Mouse (Mus musculus) myocyte (in vitro differentiated cells): ENCODE measurements at regions not wholly inside any gene's neighbourhood (a gene's known extent, or its start where the extent isn't known, plus 50 kb on each side); places are given as distances from the start of the nearest gene placed in this dataset.

Experiments
- H3K27me3 ChIP-seq: one replicate; pipeline ENCODE4 v1.6.1; 2011; ENCODE audit not compliant: control insufficient read depth, insufficient read depth, insufficient read length
- H3K36me3 ChIP-seq: one replicate; pipeline ENCODE4 v1.6.1; 2011; ENCODE audit not compliant: control insufficient read depth, insufficient read depth
- H3K4me2 ChIP-seq: one replicate; pipeline ENCODE4 v1.6.1; 2011; ENCODE audit warnings: low read depth, control low read depth
- H3K4me3 ChIP-seq: one replicate; pipeline ENCODE4 v1.5.1; 2011; ENCODE audit warnings: mild to moderate bottlenecking, control low read depth, moderate library complexity
- H3K79me2 ChIP-seq: one replicate; pipeline ENCODE4 v1.6.1; 2011; ENCODE audit not compliant: control insufficient read depth, insufficient read depth
- H3ac ChIP-seq: one replicate; pipeline ENCODE4 v1.6.1; 2011; ENCODE audit not compliant: control insufficient read depth, insufficient read length
- CEBPB ChIP-seq: IDR thresholded peaks from 2 replicates; pipeline ENCODE4 v1.6.1; 2011; ENCODE audit warnings: mild to moderate bottlenecking, moderate library complexity; ENCODE audit not compliant: poor library complexity, insufficient read depth, severe bottlenecking
- E2F4 ChIP-seq: IDR thresholded peaks from one replicate; pipeline ENCODE4 v1.6.1; 2011; ENCODE audit warnings: mild to moderate bottlenecking, control low read depth, moderate library complexity; ENCODE audit not compliant: insufficient read depth
- MAX ChIP-seq: IDR thresholded peaks from one replicate; pipeline ENCODE4 v1.6.1; 2011; ENCODE audit warnings: low read depth, mild to moderate bottlenecking, control low read depth
- MYOD1 ChIP-seq, 3 experiments: IDR thresholded peaks; one replicate each; pipeline ENCODE4 v1.6.1; 2011; ENCODE audit warnings: control low read depth in 2 of 3, low read depth in 2 of 3, mild to moderate bottlenecking in 2 of 3, moderate library complexity in 1 of 3; ENCODE audit not compliant: insufficient read length in 2 of 3, control insufficient read depth in 1 of 3
- MYOG ChIP-seq, 3 experiments: IDR thresholded peaks; one replicate each; pipeline ENCODE4 v1.6.1; 2011; ENCODE audit warnings: control low read depth in 2 of 3, low read depth in 2 of 3, mild to moderate bottlenecking in 2 of 3; ENCODE audit not compliant: insufficient read length in 2 of 3, control insufficient read depth in 1 of 3, insufficient read depth in 1 of 3
- POLR2A ChIP-seq: IDR thresholded peaks from one replicate; pipeline ENCODE4 v1.6.1; 2011; ENCODE audit warnings: low read depth, mild to moderate bottlenecking, control low read depth, moderate library complexity; ENCODE audit not compliant: insufficient read length
- POLR2AphosphoS2 ChIP-seq: IDR thresholded peaks from one replicate; pipeline ENCODE4 v1.6.1; 2011; ENCODE audit warnings: low read depth, control low read depth; ENCODE audit not compliant: insufficient read length
- REST ChIP-seq: IDR thresholded peaks from one replicate; pipeline ENCODE4 v1.6.1; 2011; ENCODE audit warnings: mild to moderate bottlenecking, control low read depth, moderate library complexity; ENCODE audit not compliant: insufficient read depth, insufficient read length
- SRF ChIP-seq: IDR thresholded peaks from one replicate; pipeline ENCODE4 v1.6.1; 2011; ENCODE audit warnings: low read depth; ENCODE audit not compliant: control insufficient read depth, insufficient read length
- TCF12 ChIP-seq: IDR thresholded peaks from one replicate; pipeline ENCODE4 v1.6.1; 2011; ENCODE audit warnings: mild to moderate bottlenecking, control low read depth; ENCODE audit not compliant: poor library complexity, insufficient read depth, severe bottlenecking
- TCF3 ChIP-seq: IDR thresholded peaks from one replicate; pipeline ENCODE4 v1.6.1; 2011; ENCODE audit warnings: low read depth, control low read depth; ENCODE audit not compliant: insufficient read length
- USF1 ChIP-seq: IDR thresholded peaks from one replicate; pipeline ENCODE4 v1.6.1; 2011; ENCODE audit warnings: low read depth, mild to moderate bottlenecking, control low read depth, moderate library complexity

DNA sequence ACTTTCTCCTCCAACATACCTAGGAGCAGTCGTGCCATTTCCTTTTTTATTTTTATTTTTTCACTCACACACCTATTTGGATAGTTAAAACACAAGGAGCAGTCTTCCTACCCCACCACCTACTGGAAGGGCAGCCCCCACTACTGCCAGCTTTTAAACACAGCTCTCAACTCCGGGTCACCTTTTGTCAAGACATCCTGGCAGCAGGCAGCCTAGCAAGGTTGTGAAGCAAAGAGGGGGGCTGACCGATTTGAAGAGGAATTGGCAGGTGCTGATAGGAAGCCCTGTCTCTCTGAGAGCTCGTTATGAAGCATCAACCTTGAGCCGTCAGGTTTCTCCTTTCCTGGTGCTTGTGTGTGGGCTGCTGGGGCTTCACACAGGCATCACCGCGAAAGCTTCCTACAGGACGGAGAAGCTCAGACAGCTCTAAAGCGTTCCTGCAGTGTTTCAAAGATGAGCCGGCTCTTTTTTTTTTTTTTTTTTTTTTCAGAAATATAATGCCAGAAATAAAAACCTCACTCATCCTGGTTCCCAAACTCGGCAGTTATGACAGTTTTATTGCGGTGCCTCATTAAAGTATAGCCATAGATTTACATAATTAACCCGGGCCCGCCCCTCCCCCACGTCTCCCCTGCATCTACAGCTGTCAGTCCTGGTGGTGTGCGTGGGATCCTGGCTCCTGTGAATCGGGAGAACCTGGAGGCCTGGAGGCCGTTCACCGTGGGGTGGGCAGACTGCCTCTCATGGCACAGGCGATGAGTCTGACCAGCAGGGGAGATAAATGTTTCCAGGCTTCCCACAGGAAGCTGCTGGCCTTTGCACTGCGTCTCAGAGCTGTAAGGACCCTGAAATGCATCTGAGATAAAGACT, 325.5 kb upstream of the Jmjd1c start:
- no peaks in the 10 kb centered on the region for H3K27me3 ChIP-seq
- H3K4me2 ChIP-seq: no peak overlapping the region
- H3K36me3 ChIP-seq: no peaks in the 10 kb centered on the region
- no peak overlapping the region for H3K4me3 ChIP-seq
- TF ChIP-seq TCF12 (no peak), MYOD1 (IDR thresholded peaks at IDR 0.05; ENCODE audit: control insufficient read depth in 1 of 3, insufficient read length in 2 of 3, low read depth in 2 of 3) (no peak), TCF3 (no peak), SRF (no peak), REST (no peak), MYOG (IDR thresholded peaks at IDR 0.05; ENCODE audit: control insufficient read depth in 1 of 3, insufficient read depth in 1 of 3, insufficient read length in 2 of 3, low read depth in 2 of 3) (no peak)
- no peak overlapping the region for H3ac ChIP-seq
- H3K79me2 ChIP-seq: no peaks in the 10 kb centered on the region

DNA sequence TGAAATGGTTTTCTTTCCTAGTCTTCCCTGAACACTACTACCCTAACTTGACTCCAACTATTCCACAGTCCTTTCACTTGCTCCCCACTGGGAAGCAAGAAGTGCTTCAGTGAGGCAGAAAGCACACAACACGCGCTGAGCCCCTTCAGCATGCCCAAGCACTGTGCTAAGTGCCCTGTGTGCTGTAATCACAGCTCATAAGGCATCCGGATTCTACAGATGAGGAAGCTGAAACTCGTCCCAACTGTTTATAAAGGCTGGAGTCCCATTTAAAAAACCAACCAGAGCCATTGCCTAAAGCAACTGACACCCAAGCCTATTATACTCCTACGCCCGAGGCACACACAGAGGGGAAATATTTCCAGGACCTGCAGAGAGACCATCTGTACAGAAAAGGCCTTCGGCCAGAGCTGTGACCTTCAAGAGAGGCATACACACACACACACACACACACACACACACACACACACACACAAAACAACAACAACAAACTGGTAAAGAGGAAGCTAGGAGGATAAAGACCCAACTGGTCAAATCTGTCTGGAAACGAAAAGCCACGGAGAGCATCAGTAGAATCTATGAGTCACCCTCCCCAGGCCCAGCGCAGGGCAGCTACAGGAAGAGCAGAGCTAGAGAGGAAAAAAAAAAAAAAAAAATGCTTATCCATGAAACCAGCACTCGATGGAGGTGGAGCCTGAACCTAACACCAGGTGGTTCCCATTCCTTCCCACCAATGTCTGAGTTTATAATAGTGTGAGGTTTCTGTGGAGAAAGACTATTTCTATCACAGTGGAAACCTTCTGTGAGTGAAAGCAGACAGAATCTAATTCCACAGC, 315.4 kb upstream of the Jmjd1c start:
- Histone ChIP-seq H3K79me2 (no peaks in the 10 kb centered on the region), H3K4me3 (no peak overlapping the region), H3K4me2 (no peak overlapping the region), H3K27me3 (no peaks in the 10 kb centered on the region), H3ac (no peak overlapping the region), H3K36me3 (no peaks in the 10 kb centered on the region)
- TF ChIP-seq POLR2AphosphoS2 (no peak), TCF12 (no peak), REST (no peak)

DNA sequence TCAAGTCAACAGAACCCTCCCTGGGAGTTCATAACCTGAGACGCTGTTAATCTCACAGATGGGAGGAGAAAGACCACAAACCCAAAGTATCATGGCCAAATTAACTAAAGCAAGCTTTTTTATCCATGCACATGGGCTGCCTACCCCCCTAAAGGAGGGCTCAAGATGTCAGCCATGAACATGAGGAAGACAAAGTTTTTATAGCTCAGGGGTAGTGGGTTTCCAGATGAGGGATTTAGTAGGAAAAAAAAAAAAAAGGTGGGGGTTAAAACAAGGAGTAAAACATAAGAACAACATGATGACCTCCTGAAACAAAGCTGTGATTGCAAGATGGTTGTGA, 314.8 kb upstream of the Jmjd1c start:
- H3K4me2 ChIP-seq: no peak overlapping the region
- H3K36me3 ChIP-seq: no peaks in the 10 kb centered on the region
- no peaks in the 10 kb centered on the region for H3K79me2 ChIP-seq
- no peaks in the 10 kb centered on the region for H3K27me3 ChIP-seq
- no peak for TF ChIP-seq USF1
- TF ChIP-seq POLR2A: no peak
- TF ChIP-seq REST: no peak
- TF ChIP-seq SRF: no peak
- no peak for TF ChIP-seq TCF3
- no peak for TF ChIP-seq MYOD1 (IDR thresholded peaks at IDR 0.05; ENCODE audit: control insufficient read depth in 1 of 3, insufficient read length in 2 of 3, low read depth in 2 of 3)
- no peak for TF ChIP-seq TCF12
- TF ChIP-seq MAX: no peak
- TF ChIP-seq MYOG (IDR thresholded peaks at IDR 0.05; ENCODE audit: control insufficient read depth in 1 of 3, insufficient read depth in 1 of 3, insufficient read length in 2 of 3, low read depth in 2 of 3): no peak
- no peak for TF ChIP-seq E2F4
- TF ChIP-seq POLR2AphosphoS2: no peak
- TF ChIP-seq CEBPB: no peak
- H3K4me3 ChIP-seq: no peak overlapping the region
- H3ac ChIP-seq: no peak overlapping the region

DNA sequence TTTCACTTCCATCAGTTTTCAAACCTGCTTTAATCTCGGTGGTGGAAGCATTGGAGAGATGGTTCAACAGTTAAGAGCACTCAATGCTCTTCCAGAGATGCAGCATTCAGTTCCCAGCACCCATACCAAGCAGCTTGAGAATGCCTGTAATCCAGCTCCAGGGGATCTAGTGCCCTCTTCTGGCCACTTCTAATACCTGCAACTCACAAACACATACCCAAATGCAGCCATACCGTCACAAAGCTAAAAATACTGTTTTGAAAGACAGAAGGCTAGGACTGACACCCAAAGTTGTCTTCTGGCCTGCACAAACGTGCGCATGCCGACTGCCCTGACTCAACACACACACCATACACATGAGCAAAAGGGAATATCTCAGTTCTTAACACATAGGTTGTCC, 313.9 kb upstream of the Jmjd1c start:
- no peak overlapping the region for H3K4me3 ChIP-seq
- H3K79me2 ChIP-seq: no peaks in the 10 kb centered on the region
- no peak for TF ChIP-seq SRF
- no peak for TF ChIP-seq POLR2AphosphoS2
- no peak for TF ChIP-seq CEBPB
- no peak for TF ChIP-seq USF1
- no peaks in the 10 kb centered on the region for H3K27me3 ChIP-seq
- H3K36me3 ChIP-seq: no peaks in the 10 kb centered on the region
- H3ac ChIP-seq: no peak overlapping the region
- no peak overlapping the region for H3K4me2 ChIP-seq

DNA sequence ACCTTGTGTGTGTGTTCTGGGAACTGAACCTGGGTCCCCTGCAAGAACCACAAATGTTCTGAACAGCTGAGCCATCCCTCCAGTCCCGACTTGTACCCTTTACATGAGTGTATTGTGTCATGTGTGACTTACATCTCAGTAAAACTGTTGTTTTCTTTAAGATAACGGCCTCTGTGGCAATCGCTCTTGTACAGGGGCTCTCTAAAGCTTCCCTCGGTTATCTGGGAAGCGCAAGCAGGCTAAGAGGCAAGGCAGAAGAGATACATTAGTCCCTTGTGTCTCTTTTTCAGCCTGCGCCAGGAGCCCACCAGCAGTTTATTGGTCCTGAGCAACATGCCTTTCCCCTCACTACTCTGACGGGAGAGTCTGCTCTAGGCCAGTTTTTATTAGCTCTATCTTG, 308.1 kb upstream of the Jmjd1c start:
- H3ac ChIP-seq: no peak overlapping the region
- no peaks in the 10 kb centered on the region for H3K79me2 ChIP-seq
- no peaks in the 10 kb centered on the region for H3K36me3 ChIP-seq
- H3K27me3 ChIP-seq: no peaks in the 10 kb centered on the region
- no peak for TF ChIP-seq CEBPB
- TF ChIP-seq SRF: no peak
- TF ChIP-seq MAX: no peak
- no peak for TF ChIP-seq TCF3
- TF ChIP-seq MYOD1 (IDR thresholded peaks at IDR 0.05; ENCODE audit: control insufficient read depth in 1 of 3, insufficient read length in 2 of 3, low read depth in 2 of 3): no peak
- TF ChIP-seq USF1: no peak
- TF ChIP-seq REST: no peak
- no peak for TF ChIP-seq MYOG (IDR thresholded peaks at IDR 0.05; ENCODE audit: control insufficient read depth in 1 of 3, insufficient read depth in 1 of 3, insufficient read length in 2 of 3, low read depth in 2 of 3)
- no peak for TF ChIP-seq E2F4
- no peak for TF ChIP-seq POLR2AphosphoS2
- TF ChIP-seq TCF12: no peak
- no peak for TF ChIP-seq POLR2A
- no peak overlapping the region for H3K4me3 ChIP-seq
- H3K4me2 ChIP-seq: no peak overlapping the region
